Mouse (Mus musculus): ENCODE results near the gene Atp6v0a2. TPM values are rescaled to one million over a fixed set of nuclear protein-coding genes. Genes with fewer than 3 reads are reported as not detected.
"Not testable (repeated sequence)": the region's sequence is repeated elsewhere in the genome, so short reads cannot be mapped to it uniquely, and the experiment has no call there.

Atp6v0a2 gene
- total RNA-seq, 2 experiments from 2014 or later = 19.2 to 28.3 TPM

- ATAC-seq (replicated peaks; ENCODE audit: low FRiP score, low TSS enrichment, poor library complexity, severe bottlenecking) = not testable (repeated sequence)
Observed at GRCm38 (mm10) chr5:124635068-124635467, 6.7 kb downstream of the Atp6v0a2 start.

DNA sequence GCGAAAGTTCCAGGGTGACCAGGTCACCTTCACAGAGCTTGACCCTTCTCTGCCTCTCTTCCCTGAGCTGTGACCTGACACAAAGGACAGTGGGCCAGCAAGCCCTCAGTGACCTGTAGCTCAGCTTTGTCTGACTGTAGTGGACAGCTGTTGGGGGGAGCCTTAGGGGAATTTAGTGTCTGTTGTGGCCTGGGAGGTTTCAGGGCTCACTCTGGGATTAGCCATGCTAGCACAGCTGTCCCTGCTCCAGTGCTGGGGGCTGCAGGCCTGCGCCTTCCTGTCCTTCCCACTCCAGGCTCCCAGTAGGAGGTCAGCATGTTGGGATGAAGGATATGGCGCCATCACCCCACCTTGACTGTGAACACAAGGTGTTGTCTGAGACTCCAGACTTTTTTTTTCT, 7.8 kb downstream of the Atp6v0a2 start:
- no peak for ATAC-seq (replicated peaks; ENCODE audit: low FRiP score, low TSS enrichment, poor library complexity, severe bottlenecking)

- no peak for ATAC-seq (replicated peaks; ENCODE audit: low FRiP score, low TSS enrichment, poor library complexity, severe bottlenecking)
Observed at GRCm38 (mm10) chr5:124636694-124637093, 8.3 kb downstream of the Atp6v0a2 start.

DNA sequence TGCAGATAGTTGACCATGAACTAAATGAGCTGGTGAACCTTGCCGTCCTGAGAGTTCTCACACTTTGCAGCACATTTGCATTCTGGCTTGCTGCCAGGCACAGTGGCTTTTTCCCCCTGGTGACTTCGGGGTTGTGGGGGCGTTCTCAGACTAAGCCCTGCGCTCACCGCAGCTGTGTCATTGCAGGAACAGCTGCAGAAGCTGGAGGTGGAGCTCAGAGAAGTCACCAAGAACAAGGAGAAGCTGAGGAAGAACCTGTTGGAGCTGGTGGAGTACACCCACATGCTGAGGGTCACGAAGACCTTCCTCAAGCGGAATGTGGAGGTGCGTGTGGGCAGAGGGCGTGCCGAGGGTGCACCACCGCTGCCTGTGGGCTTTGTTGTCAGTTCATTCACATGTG, 8.9 kb downstream of the Atp6v0a2 start:
- no peak for ATAC-seq (replicated peaks; ENCODE audit: low FRiP score, low TSS enrichment, poor library complexity, severe bottlenecking)

DNA sequence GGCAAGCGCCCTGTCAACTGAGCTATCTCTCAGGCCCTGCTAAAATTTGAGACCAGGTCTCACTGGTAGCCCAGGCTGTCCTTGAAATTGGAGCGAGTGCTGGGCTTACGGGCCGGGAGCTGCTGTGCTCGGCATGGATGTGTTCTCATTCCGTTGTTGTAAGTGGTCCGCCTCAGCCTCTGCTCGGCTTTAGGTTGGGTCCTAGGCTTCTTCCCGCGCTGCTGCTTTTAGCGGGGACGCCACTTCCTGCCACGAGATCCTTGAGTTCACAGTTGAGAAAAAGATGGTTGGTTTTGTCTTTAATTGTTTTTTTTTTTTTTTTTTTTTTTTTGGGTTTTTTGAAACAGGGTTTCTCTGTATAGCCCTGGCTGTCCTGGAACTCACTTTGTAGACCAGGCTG, 9.5 kb downstream of the Atp6v0a2 start:
- ATAC-seq (replicated peaks; ENCODE audit: low FRiP score, low TSS enrichment, poor library complexity, severe bottlenecking) = no peak

DNA sequence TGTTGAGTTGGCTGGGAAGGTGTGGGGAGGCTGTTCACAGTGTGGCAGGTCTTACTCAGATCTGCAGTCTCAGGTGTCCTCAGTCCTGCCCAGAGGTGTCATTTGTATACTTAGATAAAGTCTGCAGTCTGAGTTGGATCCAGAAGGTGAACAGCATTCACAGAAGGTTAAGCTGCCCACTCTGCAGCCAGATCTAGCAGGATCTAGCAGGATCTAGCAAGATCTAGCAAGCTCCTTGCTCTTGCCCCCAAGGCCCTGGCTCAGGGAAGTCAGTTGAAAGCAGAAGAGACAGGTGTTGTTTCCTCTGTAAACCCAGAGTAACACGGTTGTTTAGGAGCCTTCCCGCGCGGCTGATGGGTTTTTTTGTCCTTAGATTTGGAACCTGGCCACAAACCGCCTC, 85.4 kb downstream of the Atp6v0a2 start:
- ATAC-seq (replicated peaks; ENCODE audit: low FRiP score, low TSS enrichment, poor library complexity, severe bottlenecking) = no peak

- no peak for ATAC-seq (replicated peaks; ENCODE audit: low FRiP score, low TSS enrichment, poor library complexity, severe bottlenecking)
Observed at GRCm38 (mm10) chr5:124715135-124715534, 86.8 kb downstream of the Atp6v0a2 start.

- no peak for ATAC-seq (replicated peaks; ENCODE audit: low FRiP score, low TSS enrichment, poor library complexity, severe bottlenecking)
Observed at GRCm38 (mm10) chr5:124717969-124718368, 89.6 kb downstream of the Atp6v0a2 start.

- no peak for ATAC-seq (replicated peaks; ENCODE audit: low FRiP score, low TSS enrichment, poor library complexity, severe bottlenecking)
Observed at GRCm38 (mm10) chr5:124718396-124718795, 90.0 kb downstream of the Atp6v0a2 start.

DNA sequence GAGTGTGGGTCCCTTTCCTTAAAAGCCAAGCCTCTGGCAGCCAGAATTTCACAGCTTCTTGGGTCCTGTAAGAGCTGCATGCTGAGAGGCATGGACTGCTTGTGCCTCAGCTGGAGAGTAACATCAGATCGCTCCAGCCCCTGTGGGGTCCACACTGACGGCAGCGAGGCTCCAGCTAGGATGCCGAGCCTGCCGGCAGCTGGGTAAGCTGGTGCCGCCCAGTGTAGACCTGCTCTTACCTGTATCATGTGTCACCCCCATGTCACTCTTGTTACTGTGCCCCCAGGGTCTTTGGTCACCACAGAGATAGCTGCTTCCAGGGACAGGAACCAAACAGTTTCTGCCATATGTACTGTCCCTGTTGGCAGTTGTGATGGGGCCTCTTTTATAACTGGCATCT, 94.7 kb downstream of the Atp6v0a2 start:
- ATAC-seq (replicated peaks; ENCODE audit: low FRiP score, low TSS enrichment, poor library complexity, severe bottlenecking) = no peak

DNA sequence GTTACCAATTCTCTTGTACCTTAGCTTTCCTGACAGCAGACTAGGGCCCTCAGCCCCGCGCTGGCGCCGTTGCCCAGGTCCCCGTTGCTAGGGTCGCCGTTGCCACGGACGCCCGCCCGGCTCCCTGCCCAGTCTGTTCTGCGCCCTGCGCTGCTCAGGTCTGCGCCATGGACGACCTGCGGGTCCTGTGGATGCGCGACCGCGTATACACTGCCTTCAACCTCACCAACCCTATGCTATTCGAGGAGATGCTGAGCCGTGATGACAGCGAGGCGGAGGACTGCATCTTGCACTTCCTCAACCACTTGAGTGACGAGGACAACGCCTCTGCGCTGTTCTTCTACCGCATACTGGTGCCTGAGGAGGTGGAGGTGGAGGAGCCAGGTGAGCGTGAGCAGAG, 96.6 kb downstream of the Atp6v0a2 start, which contains the start of gene Dnah10:
Gene Dnah10 (plus strand): TSS at position 89 of the 400 bp plus-strand sequence.
- no peak for ATAC-seq (replicated peaks; ENCODE audit: low FRiP score, low TSS enrichment, poor library complexity, severe bottlenecking)

GRCm38 (mm10) chr5:124729662-124730206, 101.4 kb downstream of the Atp6v0a2 start:
- peak; percentile 58; the same call in 1 of the 2 replicates for ATAC-seq (replicated peaks; ENCODE audit: low FRiP score, low TSS enrichment, poor library complexity, severe bottlenecking)

DNA sequence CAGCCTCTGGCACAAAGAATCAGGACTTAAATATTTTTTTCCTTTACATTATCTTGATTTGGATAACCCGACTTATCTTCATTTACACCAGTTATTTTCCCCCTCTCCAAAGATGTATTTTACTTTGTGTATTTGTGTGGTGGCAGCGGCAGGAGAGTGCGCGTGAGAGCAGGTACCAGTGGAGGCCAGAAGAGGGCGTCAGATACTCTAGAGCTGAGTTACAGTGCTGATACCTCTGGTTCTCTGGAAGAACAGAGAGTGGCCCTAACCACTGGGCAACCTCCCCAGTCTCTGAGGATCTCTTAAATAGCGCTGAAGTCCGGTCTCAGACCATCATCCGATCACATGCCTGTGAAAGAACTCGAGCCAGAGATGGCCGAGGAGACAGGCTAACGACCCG, 105.6 kb downstream of the Atp6v0a2 start:
- no peak for ATAC-seq (replicated peaks; ENCODE audit: low FRiP score, low TSS enrichment, poor library complexity, severe bottlenecking)

GRCm38 (mm10) chr5:124741898-124742599, 113.7 kb downstream of the Atp6v0a2 start:
- no peak for ATAC-seq (replicated peaks; ENCODE audit: low FRiP score, low TSS enrichment, poor library complexity, severe bottlenecking)

DNA sequence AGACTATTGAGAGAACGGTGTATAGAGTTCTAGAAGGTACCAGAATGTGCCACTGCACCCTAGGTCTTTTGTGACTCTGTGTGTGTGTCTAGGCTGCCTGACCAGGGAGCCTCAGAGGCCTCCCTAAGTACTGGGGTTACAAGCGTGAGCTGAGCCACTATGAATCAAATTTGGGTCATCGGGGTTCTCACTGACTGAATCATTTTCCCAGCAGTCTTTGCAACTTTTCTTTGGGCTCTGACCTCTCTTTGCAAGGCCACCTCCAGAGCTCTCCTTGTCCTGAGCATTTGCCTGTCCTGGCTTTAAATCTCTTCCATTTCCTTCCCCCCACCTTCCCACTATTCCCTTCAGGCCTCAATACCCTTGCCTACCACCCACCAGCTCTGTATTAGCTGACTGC, 115.5 kb downstream of the Atp6v0a2 start:
- ATAC-seq (replicated peaks; ENCODE audit: low FRiP score, low TSS enrichment, poor library complexity, severe bottlenecking) = no peak

DNA sequence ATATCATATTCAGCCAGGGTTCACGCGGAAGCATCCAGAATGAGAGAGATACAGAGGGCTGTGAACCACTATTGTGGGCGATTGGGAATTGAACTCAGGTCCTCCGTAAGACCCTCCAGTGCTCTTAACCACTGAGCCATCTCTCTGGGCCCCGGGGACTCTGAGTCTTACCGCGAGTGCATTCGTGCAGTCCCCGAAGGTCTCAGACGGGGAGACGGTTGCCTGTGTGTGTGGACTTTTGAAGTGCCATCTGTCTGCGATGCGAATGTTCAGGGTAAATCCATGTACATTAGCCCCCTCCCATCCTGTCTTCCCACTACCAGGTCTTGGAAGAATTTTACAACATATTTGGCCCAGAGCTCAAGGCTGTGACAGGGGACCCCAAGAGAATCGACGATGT, 117.8 kb downstream of the Atp6v0a2 start:
- no peak for ATAC-seq (replicated peaks; ENCODE audit: low FRiP score, low TSS enrichment, poor library complexity, severe bottlenecking)

- ATAC-seq (replicated peaks; ENCODE audit: low FRiP score, low TSS enrichment, poor library complexity, severe bottlenecking) = no peak
Observed at GRCm38 (mm10) chr5:124748296-124748695, 119.9 kb downstream of the Atp6v0a2 start.

GRCm38 (mm10) chr5:124751656-124752055, 123.3 kb downstream of the Atp6v0a2 start:
- no peak for ATAC-seq (replicated peaks; ENCODE audit: low FRiP score, low TSS enrichment, poor library complexity, severe bottlenecking)

DNA sequence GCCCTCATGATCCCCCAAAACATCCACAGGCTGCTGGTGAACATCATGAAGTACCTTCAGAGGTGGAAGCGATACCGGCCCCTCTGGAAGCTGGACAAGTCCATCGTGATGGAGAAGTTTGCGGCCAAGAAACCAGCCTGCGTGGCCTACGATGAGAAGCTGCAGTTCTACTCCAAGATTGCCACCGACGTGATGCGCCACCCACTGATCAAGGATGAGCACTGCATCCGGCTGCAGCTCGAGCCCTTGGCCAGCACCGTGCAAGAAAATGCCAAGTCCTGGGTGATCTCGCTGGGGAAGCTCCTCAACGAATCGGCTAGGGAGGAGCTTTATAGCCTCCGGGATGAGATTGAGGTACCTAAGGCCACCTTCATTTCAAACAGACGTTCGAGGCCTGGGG, 132.6 kb downstream of the Atp6v0a2 start:
- no peak; the same call in 1 of the 2 replicates for ATAC-seq (replicated peaks; ENCODE audit: low FRiP score, low TSS enrichment, poor library complexity, severe bottlenecking)

- ATAC-seq (replicated peaks; ENCODE audit: low FRiP score, low TSS enrichment, poor library complexity, severe bottlenecking) = no peak
Observed at GRCm38 (mm10) chr5:124761787-124762186, 133.4 kb downstream of the Atp6v0a2 start.

Data from megakaryocyte-erythroid progenitor cell, adult 5-6 weeks (primary cell).